Mouse (Mus musculus) layer of hippocampus, adult 9-10 months (tissue): ENCODE measurements around the gene Tanc1.
"Not testable (repeated sequence)": the region's sequence is repeated elsewhere in the genome, so short reads cannot be mapped to it uniquely, and the experiment has no call there.

Experiments
- DNase-seq: peaks from one replicate; pipeline ENCODE4 v3.0.0; 2022; ENCODE audit warnings: low spot score

The Tanc1 gene

GRCm38 (mm10) chr2:59611831-59612732 lies at the start of gene Tanc1:
Tanc1 (plus strand) TSS chr2:59612042.
- no peak for DNase-seq

DNA sequence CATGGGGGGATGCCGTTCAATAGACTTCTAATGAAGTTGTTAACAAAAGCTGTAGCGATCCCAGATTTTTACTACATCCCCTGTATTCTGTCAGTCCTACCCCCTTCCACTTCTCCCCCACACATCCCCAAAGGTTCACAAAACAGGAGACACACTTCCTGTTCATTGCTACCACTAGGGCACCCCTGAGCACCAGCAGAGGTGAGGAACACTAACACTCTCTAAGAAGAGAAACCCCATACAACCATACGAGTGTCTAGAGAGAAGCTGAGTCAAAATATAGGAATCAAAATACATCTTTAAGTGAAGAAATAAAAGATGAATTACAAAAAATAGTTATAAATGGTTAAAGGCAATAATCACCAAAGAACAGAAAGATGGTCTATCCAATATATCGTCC lies 49.6 kb upstream of the Tanc1 start:
- no peak for DNase-seq

- no peak for DNase-seq
These were observed 49.1 kb upstream of the Tanc1 start for GRCm38 (mm10) chr2:59562696-59563095.

- DNase-seq, result not testable (repeated sequence)
These were observed 47.7 kb upstream of the Tanc1 start for GRCm38 (mm10) chr2:59564029-59564611.

- DNase-seq, result no peak
These were observed 46.9 kb upstream of the Tanc1 start for GRCm38 (mm10) chr2:59564947-59565346.

DNA sequence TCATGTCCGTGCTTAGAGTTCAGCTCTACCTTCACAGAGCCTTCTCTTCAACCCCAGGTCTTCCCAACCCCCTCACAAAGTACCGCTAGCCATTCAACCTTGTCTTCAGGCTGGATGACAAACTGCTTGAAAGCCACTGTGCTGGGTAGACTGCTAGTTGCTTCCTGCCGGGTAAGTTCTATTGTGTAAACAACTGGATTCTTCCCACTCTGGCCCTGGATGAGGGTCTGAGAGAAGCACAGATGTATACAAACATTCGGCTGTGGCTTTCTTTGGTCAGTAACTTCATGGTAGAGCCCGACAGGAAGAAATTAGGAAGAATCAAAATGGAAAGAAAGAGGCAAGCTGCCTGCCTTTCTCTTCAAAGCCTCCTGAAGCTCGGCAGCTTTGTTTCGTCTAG lies 30.9 kb upstream of the Tanc1 start:
- no peak for DNase-seq

DNA sequence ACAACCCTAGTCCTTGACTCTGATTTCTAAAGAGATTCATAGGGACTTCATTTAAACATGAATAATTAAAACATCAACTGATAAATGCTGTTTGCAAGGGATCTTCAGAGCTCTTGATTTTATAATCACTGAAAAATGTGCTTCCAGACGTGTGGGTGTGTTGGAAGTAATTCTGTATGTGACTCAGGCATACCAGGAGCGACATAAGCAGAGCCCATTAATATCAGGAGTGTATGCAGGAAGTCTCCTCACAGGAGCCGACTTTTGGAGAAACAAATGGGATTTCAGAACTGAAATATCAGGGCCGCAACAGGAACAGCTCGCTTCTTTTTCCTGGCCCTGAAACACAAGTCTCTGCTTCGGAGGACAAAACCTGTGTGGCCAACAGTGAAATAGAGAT lies 27.9 kb upstream of the Tanc1 start:
- DNase-seq, result no peak

GRCm38 (mm10) chr2:59587387-59588095 lies 24.3 kb upstream of the Tanc1 start:
- DNase-seq, result no peak

DNA sequence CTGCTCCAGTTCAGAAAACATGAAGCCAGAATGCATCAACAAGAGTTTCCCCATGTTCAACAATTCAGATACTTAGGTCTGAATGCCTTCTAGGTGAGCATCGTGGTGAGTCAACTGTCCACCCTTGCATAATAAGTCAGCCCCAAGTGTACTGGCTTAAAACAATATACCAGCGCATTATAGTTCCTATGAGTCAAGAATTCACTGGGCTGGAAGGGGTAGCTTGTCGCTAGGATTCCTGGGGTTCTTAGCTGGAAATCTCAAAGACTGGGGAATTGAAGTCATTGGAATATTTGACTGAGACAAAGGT lies 23.8 kb upstream of the Tanc1 start:
- no peak for DNase-seq

GRCm38 (mm10) chr2:59593341-59593902 lies 18.4 kb upstream of the Tanc1 start:
- no peak for DNase-seq

GRCm38 (mm10) chr2:59594095-59594494 lies 17.7 kb upstream of the Tanc1 start:
- no peak for DNase-seq

GRCm38 (mm10) chr2:59596545-59596944 lies 15.3 kb upstream of the Tanc1 start:
- DNase-seq, result no peak

DNA sequence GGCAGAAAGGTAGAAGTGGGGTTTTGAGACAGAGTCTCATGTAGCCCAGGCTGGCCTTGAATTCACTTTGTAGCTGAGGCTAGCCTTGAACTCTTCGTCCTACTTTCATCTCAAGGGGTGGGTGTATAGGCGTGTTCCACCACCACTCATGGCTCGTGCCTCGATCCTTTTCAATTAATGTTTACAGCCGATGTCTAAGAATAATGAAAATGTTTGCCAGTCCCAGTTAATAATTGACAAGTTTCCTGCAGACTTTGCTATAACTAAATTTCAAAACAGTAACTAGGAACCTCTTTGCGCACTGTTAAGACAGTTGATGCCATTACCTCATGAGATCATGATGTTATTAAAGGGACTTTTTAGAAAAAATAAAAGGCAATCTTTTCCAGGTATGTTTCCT lies 13.6 kb upstream of the Tanc1 start:
- no peak for DNase-seq

GRCm38 (mm10) chr2:59598894-59599293 lies 12.9 kb upstream of the Tanc1 start:
- DNase-seq, result no peak

GRCm38 (mm10) chr2:59599338-59600111 lies 12.3 kb upstream of the Tanc1 start:
- DNase-seq, result no peak

- no peak for DNase-seq
These were observed 11.6 kb upstream of the Tanc1 start for GRCm38 (mm10) chr2:59600123-59600840.

- no peak for DNase-seq
These were observed 10.9 kb upstream of the Tanc1 start for GRCm38 (mm10) chr2:59600980-59601379.

DNA sequence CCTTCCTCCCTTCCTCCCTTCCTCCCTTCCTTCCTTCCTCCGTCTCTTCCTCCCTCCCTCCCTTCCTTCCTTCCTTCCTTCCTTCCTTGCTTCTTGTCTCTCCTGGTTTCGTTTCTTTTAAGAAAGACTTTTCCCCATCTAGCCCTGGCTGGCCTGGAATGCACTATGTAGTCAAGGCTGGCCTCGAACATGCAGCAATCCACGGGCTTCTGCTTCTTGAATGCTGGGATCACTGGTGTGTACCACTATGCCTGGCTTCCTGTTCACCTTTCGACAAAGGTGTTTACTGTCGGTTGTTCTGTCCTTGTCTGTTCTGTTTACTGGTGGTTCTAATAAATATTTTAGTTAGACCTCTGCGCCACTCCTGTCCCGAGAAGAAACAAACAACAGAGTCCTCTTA lies 10.4 kb upstream of the Tanc1 start:
- DNase-seq, result no peak

GRCm38 (mm10) chr2:59608958-59609357 lies 2.9 kb upstream of the Tanc1 start:
- DNase-seq, result no peak

DNA sequence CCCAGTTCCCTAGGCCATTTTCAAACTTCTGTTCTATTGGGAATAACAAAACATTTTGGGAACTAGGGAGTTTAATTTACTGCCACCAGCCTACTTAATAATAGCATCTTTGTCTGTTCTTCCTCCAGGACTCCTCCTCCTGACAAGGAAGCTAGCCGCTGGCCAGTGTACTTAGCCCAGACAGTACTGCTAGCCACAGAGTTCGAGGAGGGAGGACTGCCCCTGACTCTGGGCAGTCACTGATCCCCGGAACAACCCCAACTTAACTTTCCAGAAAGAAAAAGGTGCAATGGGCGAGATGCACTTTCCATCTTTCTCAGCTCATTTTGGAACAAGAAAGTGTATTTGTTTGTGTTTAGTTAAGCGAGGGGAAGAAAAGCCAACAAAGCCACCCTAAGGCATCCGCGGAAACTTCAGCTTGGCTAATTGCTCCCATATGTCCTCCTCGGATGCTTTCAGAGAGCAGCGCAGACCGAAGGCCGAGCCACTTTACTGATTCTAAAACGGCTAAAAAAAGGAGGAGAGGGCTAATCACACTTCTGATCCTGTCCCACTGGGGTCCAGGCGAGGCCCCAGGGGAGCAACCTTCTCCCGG lies 529 bp upstream of the Tanc1 start:
- DNase-seq, result no peak
